20 mouse cellular contexts compared by ENCODE assay signal in the genomic region with DNA sequence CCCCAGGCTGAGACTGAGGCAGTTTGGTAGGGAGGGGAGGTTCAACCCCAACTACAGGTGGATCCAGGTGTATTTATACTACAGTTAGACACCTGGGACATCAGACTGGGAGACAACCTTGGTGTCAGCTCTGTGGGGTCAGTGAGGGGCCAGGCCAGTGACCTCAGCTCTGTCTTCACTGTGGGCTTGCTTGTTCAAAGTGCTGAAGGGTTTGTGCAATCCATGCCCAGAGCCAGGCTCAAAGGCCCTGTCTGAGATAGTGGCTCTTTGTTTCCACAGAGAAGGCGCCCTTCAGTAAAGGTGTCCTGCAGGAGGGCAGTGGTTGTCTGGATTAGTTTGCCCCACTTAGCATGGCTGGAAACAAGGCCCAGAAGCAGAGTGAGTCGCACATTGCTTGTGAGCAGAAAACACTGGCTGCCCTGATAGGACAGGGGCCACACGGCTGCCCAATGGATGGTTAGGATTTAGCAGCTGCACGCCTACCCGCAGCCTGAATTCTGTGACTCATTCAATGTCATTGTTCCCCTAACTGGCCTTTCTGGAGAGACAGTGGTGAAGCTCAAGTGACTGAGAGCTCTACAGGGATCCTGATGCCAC.
DNase-seq lines count a peak whose midpoint lies in the region; ATAC-seq and TF ChIP-seq lines count a peak whose summit lies in the region.
"Had no signal": no experiment of that assay in that cellular context is flagged by ENCODE, and none has a peak within 500 bp of the region (broad histone marks: within the 10 kb centered on the region; RNA-seq: fewer than 3 reads in every experiment).

No protein-coding gene starts in this region.

- H3K4me1 ChIP-seq in intestine, embryonic 16.5 days (ENCODE audit: control insufficient read depth, insufficient read depth, low read length), result peaks cover 3% of the 10 kb centered on the region; the same call in 1 of the 2 replicates
- peaks cover 15% of the 10 kb centered on the region for H3K4me1 ChIP-seq in intestine, embryonic 15.5 days (replicated peaks)
- H3K4me1 ChIP-seq in liver, adult 2 months (ENCODE audit: control insufficient read depth, insufficient read depth, low read length), result peaks cover 3% of the 10 kb centered on the region
- H3K4me1 ChIP-seq in liver, embryonic 16.5 days (ENCODE audit: control insufficient read depth, low read depth, low read length), result no peaks in the 10 kb centered on the region
- H3K4me1 ChIP-seq: heart, embryonic 13.5 days; lung, embryonic 15.5 days; megakaryocyte, embryonic 14.5 days had no signal

- no peak overlapping the region for H3K27ac ChIP-seq in intestine, embryonic 16.5 days (ENCODE audit: low read length)
- H3K27ac ChIP-seq in intestine, embryonic 15.5 days, result no peak overlapping the region
- H3K27ac ChIP-seq in liver, adult 2 months (replicated peaks; ENCODE audit: insufficient read depth, low read depth, low read length), result no peak overlapping the region
- no peak overlapping the region for H3K27ac ChIP-seq in liver, embryonic 16.5 days (ENCODE audit: low read length)
- H3K27ac ChIP-seq: heart, adult 2 months; heart, embryonic 13.5 days; hindbrain, embryonic 12.5 days; kidney, postnatal 0 days; lung, embryonic 15.5 days; neural tube, embryonic 12.5 days had no signal

- no peak for TF ChIP-seq POLR2A in liver, adult 2 months (IDR thresholded peaks at IDR 0.05; ENCODE audit: extremely low read depth, insufficient read depth, low read length)

- no peak overlapping the region for H3K9ac ChIP-seq in intestine, embryonic 16.5 days (ENCODE audit: low read depth, low read length)
- no peak overlapping the region for H3K9ac ChIP-seq in intestine, embryonic 15.5 days
- H3K9ac ChIP-seq in liver, adult 2 months (ENCODE audit: low read depth, low read length), result no peak overlapping the region
- H3K9ac ChIP-seq in liver, embryonic 16.5 days (ENCODE audit: low read depth, low read length), result no peak overlapping the region
- H3K9ac ChIP-seq: heart, embryonic 13.5 days; hindbrain, embryonic 12.5 days; lung, embryonic 15.5 days; neural tube, embryonic 12.5 days had no signal

- no peak for TF ChIP-seq CTCF in liver, adult 2 months (IDR thresholded peaks at IDR 0.05; ENCODE audit: low read depth, low read length)

- peak; percentile 42 for ATAC-seq in intestine, embryonic 16.5 days
- no peak for ATAC-seq in intestine, embryonic 15.5 days
- ATAC-seq in erythroid progenitor cell, adult 5-6 weeks (replicated peaks; ENCODE audit: low FRiP score, poor library complexity, severe bottlenecking), result 0 out of 2 replicates have a peak, but pooled peaks have one; percentile 19
- ATAC-seq in liver, embryonic 16.5 days (ENCODE audit: low read depth), result peak; percentile 75

- no peak overlapping the region for H3K4me2 ChIP-seq in intestine, embryonic 16.5 days (ENCODE audit: low read depth, low read length)
- H3K4me2 ChIP-seq in intestine, embryonic 15.5 days (replicated peaks), result no peak overlapping the region
- no peak overlapping the region for H3K4me2 ChIP-seq in liver, embryonic 16.5 days (ENCODE audit: low read depth, low read length)
- H3K4me2 ChIP-seq: heart, embryonic 13.5 days; hindbrain, embryonic 12.5 days; lung, embryonic 15.5 days; neural tube, embryonic 12.5 days had no signal

- no peak overlapping the region for H3K4me3 ChIP-seq in intestine, embryonic 16.5 days (ENCODE audit: low read length)
- no peak overlapping the region for H3K4me3 ChIP-seq in intestine, embryonic 15.5 days (replicated peaks)
- no peak overlapping the region for H3K4me3 ChIP-seq in liver, adult 2 months (ENCODE audit: insufficient read depth, low read depth, low read length)
- H3K4me3 ChIP-seq in liver, embryonic 16.5 days (ENCODE audit: low read depth, low read length), result no peak overlapping the region
- H3K4me3 ChIP-seq: heart, adult 2 months; heart, embryonic 13.5 days; hindbrain, embryonic 12.5 days; lung, embryonic 15.5 days; megakaryocyte, embryonic 14.5 days; neural tube, embryonic 12.5 days had no signal

- 77% methylated on average over 5 of the region's 5 CpGs for WGBS in intestine, embryonic 16.5 days
- WGBS in intestine, embryonic 15.5 days, result 81% methylated on average over 5 of the region's 5 CpGs
- WGBS in liver, adult 2 months, result 59% methylated on average over 5 of the region's 5 CpGs
- WGBS in liver, embryonic 16.5 days (ENCODE audit: insufficient replicate concordance), result 64% methylated on average over 5 of the region's 5 CpGs

- no peaks in the 10 kb centered on the region for H3K79me2 ChIP-seq in liver, adult 2 months (ENCODE audit: control insufficient read depth, insufficient read depth, low read length)

- H3K36me3 ChIP-seq in intestine, embryonic 16.5 days (ENCODE audit: control insufficient read depth, insufficient read depth, low read length), result no peaks in the 10 kb centered on the region
- no peaks in the 10 kb centered on the region for H3K36me3 ChIP-seq in intestine, embryonic 15.5 days
- H3K36me3 ChIP-seq in liver, adult 2 months (ENCODE audit: control insufficient read depth, insufficient read depth, low read length), result no peaks in the 10 kb centered on the region
- no peaks in the 10 kb centered on the region for H3K36me3 ChIP-seq in liver, embryonic 16.5 days (ENCODE audit: control insufficient read depth, insufficient read depth)
- H3K36me3 ChIP-seq: heart, embryonic 13.5 days; hindbrain, embryonic 12.5 days; lung, embryonic 15.5 days; neural tube, embryonic 12.5 days had no signal

- no peaks in the 10 kb centered on the region for H3K9me3 ChIP-seq in intestine, embryonic 16.5 days (ENCODE audit: control insufficient read depth, low read length)
- H3K9me3 ChIP-seq in intestine, embryonic 15.5 days, result no peaks in the 10 kb centered on the region
- no peaks in the 10 kb centered on the region for H3K9me3 ChIP-seq in liver, embryonic 16.5 days (replicated peaks; ENCODE audit: control insufficient read depth, low read length)
- H3K9me3 ChIP-seq: heart, embryonic 13.5 days; hindbrain, embryonic 12.5 days; lung, embryonic 15.5 days; neural tube, embryonic 12.5 days had no signal

- DNase-seq in liver, adult 2 months (ENCODE audit: extremely low read depth, low read depth, low spot score), result peak; percentile 65
- no peak for DNase-seq in urinary bladder, adult 2 months (ENCODE audit: low spot score)
- no peak for DNase-seq in gastrocnemius, adult 8-10 months (ENCODE audit: low spot score in 2 of 2)
- DNase-seq: cerebellum, adult 8-10 months; gastrocnemius, postnatal 36 days; heart, adult 2 months; heart, postnatal 14 days; kidney, adult 2 months; lung, postnatal 36 days; midbrain, embryonic 14.5 days had no signal

- no peaks in the 10 kb centered on the region for H3K27me3 ChIP-seq in intestine, embryonic 16.5 days (replicated peaks; ENCODE audit: control insufficient read depth, insufficient read depth, low read length)
- no peaks in the 10 kb centered on the region for H3K27me3 ChIP-seq in intestine, embryonic 15.5 days (replicated peaks)
- H3K27me3 ChIP-seq in liver, adult 2 months (ENCODE audit: control insufficient read depth, insufficient read depth, low read length), result no peaks in the 10 kb centered on the region
- H3K27me3 ChIP-seq in liver, embryonic 16.5 days (ENCODE audit: control insufficient read depth, insufficient read depth, low read depth, low read length), result no peaks in the 10 kb centered on the region
- H3K27me3 ChIP-seq: heart, embryonic 13.5 days; neural tube, embryonic 12.5 days had no signal
